Mouse (Mus musculus) lung, postnatal 0 days (tissue): ENCODE measurements around the gene Sox14. TPM values are rescaled to one million over a fixed set of nuclear protein-coding genes. Genes with fewer than 3 reads are reported as not detected.
A peak's percentile ranks its signal among the peaks of the same experiment; 100 is the strongest.

ENCODE experiments used
- ATAC-seq: fragments of 200-750 bp; cut with Nextera tagmentation; 2 replicates; pipeline ENCODE4 v1.8.0; 2017; ENCODE audit warnings: moderate library complexity
- DNase-seq: peaks from one replicate; pipeline ENCODE4 v3.0.0-alpha.2; 2016; ENCODE audit warnings: low spot score
- H3K27ac ChIP-seq: fragments of 300-500 bp; sonication (generic); 2 replicates; pipeline ENCODE4 v1.5.1; 2014; ENCODE audit warnings: antibody characterized with exemption, mild to moderate bottlenecking, low read length, mixed read lengths
- H3K27me3 ChIP-seq: fragments of 300-500 bp; sonication (generic); replicated peaks from 2 replicates; pipeline ENCODE4 v1.6.1; 2014; ENCODE audit warnings: low read length, mixed read lengths; ENCODE audit not compliant: insufficient read depth
- H3K36me3 ChIP-seq: fragments of 300-500 bp; sonication (generic); 2 replicates; pipeline ENCODE4 v1.6.1; 2014; ENCODE audit warnings: low read length, mixed read lengths; ENCODE audit not compliant: insufficient read depth
- H3K4me1 ChIP-seq: fragments of 300-500 bp; sonication (generic); 2 replicates; pipeline ENCODE4 v1.6.1; 2014; ENCODE audit warnings: antibody characterized with exemption, low read depth, low read length, mixed read lengths; ENCODE audit not compliant: insufficient read depth
- H3K4me2 ChIP-seq: fragments of 300-500 bp; sonication (generic); replicated peaks from 2 replicates; pipeline ENCODE4 v1.6.1; 2014; ENCODE audit warnings: low read depth, mild to moderate bottlenecking, low read length, moderate library complexity, mixed read lengths
- H3K4me3 ChIP-seq: fragments of 300-500 bp; sonication (generic); 2 replicates; pipeline ENCODE4 v1.5.1; 2014; ENCODE audit warnings: low read depth, low read length
- H3K9ac ChIP-seq: fragments of 300-500 bp; sonication (generic); replicated peaks from 2 replicates; pipeline ENCODE4 v1.6.1; 2014; ENCODE audit warnings: low read depth, mild to moderate bottlenecking
- H3K9me3 ChIP-seq: fragments of 300-500 bp; sonication (generic); 2 replicates; pipeline ENCODE4 v1.6.1; 2016; ENCODE audit warnings: low read length, mixed read lengths
- CTCF ChIP-seq: IDR thresholded peaks from 2 replicates; pipeline ENCODE4 v1.5.1; 2016; ENCODE audit warnings: antibody characterized with exemption, mild to moderate bottlenecking
- EP300 ChIP-seq: IDR thresholded peaks from 2 replicates; pipeline ENCODE4 v1.6.1; 2016; ENCODE audit warnings: antibody characterized with exemption, mild to moderate bottlenecking, control low read depth
- WGBS: fragments of 180-500 bp; shearing (Covaris S2); extraction: QIAGEN DNeasy Blood & Tissue Kit; methylation state at CpG from one replicate; pipeline ENCODE4 v1.1.7; 2014; 5-methylcytosine and 5-hydroxymethylcytosine counted together
- polyA plus RNA-seq: library from polyadenylated mRNA; unstranded; fragments of >200 nt; fragmentation: Nextera tagmentation; extraction: Ambion mirVana; gene quantifications from 2 replicates; pipeline ENCODE4 v1.2.1, GENCODE M21; 2015

Gene Sox14
- polyA plus RNA-seq, 1 experiment from 2014 or later, result not detected

- no peaks in the 10 kb centered on the region; the same call in 1 of the 2 replicates for H3K4me1 ChIP-seq
- TF ChIP-seq CTCF, result no peak
- TF ChIP-seq EP300, result no peak
- H3K27me3 ChIP-seq, result peaks cover 73% of the 10 kb centered on the region
- H3K27ac ChIP-seq, result no peak overlapping the region
- DNase-seq (no peak), ATAC-seq (no peak)
- H3K4me3 ChIP-seq, result no peak overlapping the region
- no peak overlapping the region for H3K9ac ChIP-seq
- H3K36me3 ChIP-seq, result no peaks in the 10 kb centered on the region
- H3K4me2 ChIP-seq, result no peak overlapping the region
- H3K9me3 ChIP-seq, result no peaks in the 10 kb centered on the region
- 2% methylated on average over 37 of the region's 37 CpGs for WGBS
These were observed 5.0 kb downstream of the Sox14 start for GRCm38 (mm10) chr9:99870780-99871555.

DNA sequence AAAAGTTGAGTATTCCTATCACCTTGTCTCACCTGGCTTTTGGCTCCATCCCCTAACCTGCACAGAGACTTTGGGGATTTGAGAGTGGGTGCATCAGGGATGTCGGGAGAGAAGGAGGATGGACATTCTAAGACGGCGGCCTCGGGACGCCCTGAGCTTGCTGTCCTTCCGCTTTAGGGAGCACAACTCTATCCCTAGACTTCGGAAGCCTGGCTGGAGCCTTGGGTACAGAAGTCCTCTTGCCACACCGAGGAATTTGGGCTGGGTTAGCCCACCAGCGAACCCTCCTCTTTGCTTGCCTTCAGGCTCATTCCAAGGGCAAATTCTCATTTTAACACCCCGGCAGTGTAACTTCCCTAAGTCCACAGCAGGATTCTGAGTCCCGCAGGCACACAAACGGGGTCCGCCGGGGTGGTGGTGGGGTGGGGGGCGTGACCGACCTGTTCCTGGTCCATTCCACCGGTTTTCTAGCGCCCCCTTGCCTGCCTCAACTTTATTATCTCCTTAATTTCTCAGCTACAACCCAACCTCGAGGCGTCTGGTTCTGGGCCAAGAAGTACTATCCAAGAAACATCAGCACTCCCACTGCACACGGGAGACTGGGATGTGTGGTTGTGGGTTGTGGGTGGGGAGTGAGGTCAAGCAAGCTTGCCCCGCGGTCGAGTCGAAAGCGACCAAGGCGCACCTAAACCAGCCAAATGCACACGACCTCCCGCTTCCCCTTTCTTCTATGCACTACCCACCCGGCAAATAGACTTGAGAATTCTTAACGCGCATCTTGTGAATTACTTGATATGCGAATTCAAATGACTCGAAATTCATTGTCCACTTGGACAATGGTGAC, 5.8 kb downstream of the Sox14 start:
- Histone ChIP-seq H3K4me3 (no peak overlapping the region; the same call in 1 of the 2 replicates), H3K4me2 (no peak overlapping the region), H3K36me3 (no peaks in the 10 kb centered on the region), H3K27me3 (peaks cover 72% of the 10 kb centered on the region), H3K4me1 (no peaks in the 10 kb centered on the region; the same call in 1 of the 2 replicates), H3K27ac (no peak overlapping the region), H3K9me3 (no peaks in the 10 kb centered on the region), H3K9ac (no peak overlapping the region)
- DNase-seq (no peak), ATAC-seq (no peak)
- TF ChIP-seq CTCF (no peak), EP300 (no peak)
- WGBS, result 2% methylated on average over 34 of the region's 34 CpGs

DNA sequence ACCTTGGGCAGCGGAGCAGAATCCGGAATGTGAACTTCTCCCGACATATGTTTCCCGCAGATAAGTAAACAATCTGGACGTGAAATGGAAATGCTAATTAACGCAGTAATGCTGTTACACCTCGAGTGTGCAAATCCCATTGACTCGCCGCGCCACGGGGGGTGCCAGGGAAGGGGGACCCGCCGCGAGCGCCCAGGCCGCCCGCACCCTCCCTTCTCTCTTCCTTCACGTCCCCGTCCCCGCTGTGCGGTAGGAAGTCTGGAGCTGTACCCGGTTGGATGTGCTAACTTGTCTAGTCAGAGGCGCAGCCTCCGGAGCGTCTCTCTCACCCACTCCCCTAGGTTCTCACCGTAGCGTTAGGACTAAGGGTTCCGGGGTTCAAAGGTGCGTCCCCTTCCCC, 6.7 kb downstream of the Sox14 start:
- Histone ChIP-seq H3K9ac (no peak overlapping the region), H3K9me3 (no peaks in the 10 kb centered on the region), H3K4me3 (peak overlapping the region; percentile 25), H3K27me3 (peaks cover 63% of the 10 kb centered on the region), H3K4me2 (peak overlapping the region; percentile 40), H3K27ac (no peak overlapping the region), H3K36me3 (no peaks in the 10 kb centered on the region), H3K4me1 (no peaks in the 10 kb centered on the region; the same call in 1 of the 2 replicates)
- TF ChIP-seq CTCF (no peak), EP300 (no peak)
- under 1% methylated on average over 25 of the region's 29 CpGs for WGBS
- ATAC-seq (no peak), DNase-seq (no peak)

GRCm38 (mm10) chr9:99868606-99869005, 7.4 kb downstream of the Sox14 start:
- TF ChIP-seq CTCF (peak; percentile 2; the same call in 1 of the 2 replicates), EP300 (no peak)
- H3K27me3 ChIP-seq, result peaks cover 58% of the 10 kb centered on the region
- WGBS, result under 1% methylated on average over 26 of the region's 26 CpGs
- peak overlapping the region; percentile 25 for H3K4me3 ChIP-seq
- no peaks in the 10 kb centered on the region for H3K9me3 ChIP-seq
- peak; percentile 13 for DNase-seq
- peak overlapping the region; percentile 40 for H3K4me2 ChIP-seq
- H3K27ac ChIP-seq, result no peak overlapping the region
- ATAC-seq, result no peak
- no peaks in the 10 kb centered on the region for H3K36me3 ChIP-seq
- H3K4me1 ChIP-seq, result no peaks in the 10 kb centered on the region; the same call in 1 of the 2 replicates
- H3K9ac ChIP-seq, result no peak overlapping the region

DNA sequence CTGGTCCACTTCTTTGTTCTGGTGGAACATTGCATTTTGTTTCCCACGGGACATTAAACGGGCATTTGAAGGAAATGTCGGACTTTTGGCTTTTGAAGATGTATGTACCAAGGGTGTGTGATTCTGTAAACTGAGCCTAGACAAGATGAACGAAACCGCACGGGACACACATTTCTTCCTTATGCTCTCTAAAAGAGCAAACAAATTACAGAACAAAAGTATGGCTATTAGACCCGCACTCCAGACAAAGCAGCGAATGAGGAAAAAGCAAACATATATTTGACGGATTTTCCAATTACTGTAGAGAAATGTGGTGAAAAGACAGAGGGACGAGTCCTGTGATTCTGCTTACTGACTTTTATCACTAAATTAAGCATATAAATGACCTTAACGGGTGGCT, 7.9 kb downstream of the Sox14 start:
- peaks cover 52% of the 10 kb centered on the region for H3K27me3 ChIP-seq
- H3K4me3 ChIP-seq, result no peak overlapping the region
- no peak overlapping the region for H3K9ac ChIP-seq
- no peaks in the 10 kb centered on the region for H3K36me3 ChIP-seq
- no peak overlapping the region for H3K27ac ChIP-seq
- no peaks in the 10 kb centered on the region; the same call in 1 of the 2 replicates for H3K4me1 ChIP-seq
- no peak for TF ChIP-seq EP300
- no peak for TF ChIP-seq CTCF
- ATAC-seq, result no peak
- no peaks in the 10 kb centered on the region for H3K9me3 ChIP-seq
- DNase-seq, result no peak
- H3K4me2 ChIP-seq, result no peak overlapping the region
- WGBS, result 3% methylated on average over 11 of the region's 11 CpGs

GRCm38 (mm10) chr9:99862936-99863335, 13.0 kb downstream of the Sox14 start:
- 81% methylated on average over 9 of the region's 9 CpGs for WGBS
- peaks cover 7% of the 10 kb centered on the region; the same call in 1 of the 2 replicates for H3K27me3 ChIP-seq
- DNase-seq, result no peak

More at GRCm38 (mm10) chr9:99862936-99863335, 13.0 kb downstream of the Sox14 start:
- no peaks in the 10 kb centered on the region for H3K4me1 ChIP-seq
- no peaks in the 10 kb centered on the region for H3K36me3 ChIP-seq
- H3K9me3 ChIP-seq, result no peaks in the 10 kb centered on the region
- TF ChIP-seq CTCF (no peak), EP300 (no peak)
- H3K27ac ChIP-seq, result no peak overlapping the region
- H3K9ac ChIP-seq, result no peak overlapping the region
- ATAC-seq, result no peak
- no peak overlapping the region for H3K4me2 ChIP-seq
- no peak overlapping the region for H3K4me3 ChIP-seq
